Mouse (Mus musculus) megakaryocyte progenitor cell, adult 5-6 weeks (primary cell): ENCODE data around the gene Gpr33. TPM values are rescaled to one million over a fixed set of nuclear protein-coding genes. Genes with fewer than 3 reads are reported as not detected.

Source experiments
- ATAC-seq: replicated peaks from 2 replicates; pipeline ENCODE4 v1.8.0; 2016; ENCODE audit warnings: mild to moderate bottlenecking, moderate TSS enrichment, inconsistent platforms; ENCODE audit not compliant: poor library complexity
- total RNA-seq, 2 experiments: library from RNA; stranded (forward) in 1 of 2; stranded (reverse) in 1 of 2; fragments of 157-497, 149-512 nt in 1 of 2; fragments of 200-1000 nt in 1 of 2; gene quantifications; 2 replicates each; pipeline versions ENCODE4 v1.2.3 to v1.2.4; 2015 to 2017

Gpr33 gene
- total RNA-seq (2015) (not detected in 2 replicates), total RNA-seq (2017) (not detected in 2 replicates)

DNA sequence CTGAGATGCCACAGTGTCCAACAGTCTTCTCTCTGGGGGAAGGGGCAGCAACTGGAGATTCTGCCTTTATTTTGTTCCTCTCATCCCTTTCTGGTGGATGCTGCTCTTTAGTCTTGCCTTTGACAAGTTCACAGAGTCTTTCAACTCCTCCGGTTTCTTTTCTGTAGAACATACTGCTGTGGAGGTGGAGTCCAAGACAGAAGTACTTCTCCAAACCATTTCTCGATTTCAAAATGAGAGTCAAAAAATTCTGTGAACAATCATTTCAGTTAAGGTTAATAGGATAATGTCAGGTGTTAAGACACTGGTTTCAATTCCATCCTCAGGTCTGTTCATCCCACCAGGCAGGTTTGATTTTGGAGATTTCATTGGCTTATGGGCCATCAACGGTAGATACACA is at the start of gene Gpr33:
Gene Gpr33, minus strand, starts transcription at position 101 of the 400 bp plus-strand sequence.
- ATAC-seq = no peak

- ATAC-seq = peak; percentile 97
Observed at GRCm38 (mm10) chr12:52049324-52049723, 21.5 kb upstream of the Gpr33 start.

GRCm38 (mm10) chr12:52046371-52046770 is 18.5 kb upstream of the Gpr33 start:
- ATAC-seq = no peak

GRCm38 (mm10) chr12:52042818-52043336 is 15.0 kb upstream of the Gpr33 start:
- no peak for ATAC-seq

DNA sequence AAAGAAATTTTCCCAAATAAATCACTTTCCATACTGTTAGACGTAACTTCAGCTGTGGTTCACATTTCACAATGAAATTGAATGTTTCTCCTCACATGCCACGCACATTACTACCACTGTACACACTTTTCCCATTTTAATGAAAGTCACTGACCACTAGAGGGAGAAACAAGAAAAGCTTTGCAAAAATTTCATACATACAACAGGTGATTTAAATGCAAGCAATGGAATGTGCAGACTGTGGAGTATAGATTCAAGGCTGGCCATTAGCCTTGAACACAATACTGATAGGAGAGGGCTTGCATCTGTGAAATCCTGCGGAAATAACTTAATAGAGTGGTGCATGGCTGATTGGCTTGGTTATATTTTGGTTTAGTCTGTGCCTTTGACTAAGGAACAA is 10.5 kb upstream of the Gpr33 start:
- peak; percentile 37; the same call in 1 of the 2 replicates for ATAC-seq

DNA sequence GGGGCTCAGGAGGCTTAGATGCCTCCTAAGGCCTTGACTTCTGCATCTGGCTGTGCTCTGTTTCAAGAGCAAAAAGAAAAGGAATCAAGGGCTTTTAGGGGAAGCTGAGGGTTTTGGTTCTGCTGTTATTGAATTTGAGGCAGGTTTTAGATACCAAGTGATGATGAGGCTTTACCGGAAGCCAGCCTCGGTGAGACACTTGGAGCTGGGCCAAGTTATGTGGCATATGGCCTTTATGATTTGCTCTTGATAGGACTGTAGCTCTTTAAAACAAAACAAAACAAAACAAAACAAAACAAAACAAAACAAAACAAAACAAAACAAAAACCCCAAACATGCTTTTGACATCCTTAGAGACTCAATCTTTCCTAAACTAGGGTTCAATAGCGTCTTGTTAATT is 7.1 kb upstream of the Gpr33 start:
- no peak for ATAC-seq

GRCm38 (mm10) chr12:52032276-52032675 is 4.4 kb upstream of the Gpr33 start:
- ATAC-seq = no peak

DNA sequence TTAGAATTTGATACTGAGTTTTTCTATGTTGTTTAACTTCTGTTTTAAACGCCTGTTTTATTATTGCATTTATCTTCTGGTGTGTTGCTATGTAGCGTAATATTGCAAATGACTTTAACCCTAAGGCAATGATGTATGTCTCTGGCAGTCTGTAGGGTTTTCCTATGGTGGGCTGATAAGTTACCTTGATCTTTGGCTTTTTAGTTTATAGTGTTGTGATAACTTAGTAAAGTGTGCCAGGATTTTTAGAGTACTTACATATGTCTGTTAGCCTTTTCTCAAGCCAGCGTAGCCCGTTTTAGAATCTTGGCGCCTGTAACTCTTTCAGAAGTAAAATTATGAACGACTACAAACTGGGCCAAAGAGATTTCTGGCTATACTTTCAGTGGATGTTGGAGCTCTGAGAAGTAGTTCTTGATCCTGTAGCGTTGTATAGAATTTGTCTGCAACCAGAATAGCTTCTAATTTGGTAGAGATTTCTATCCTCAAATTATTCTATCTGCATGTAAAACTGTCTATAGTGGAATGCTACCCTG is 13.3 kb downstream of the Gpr33 start:
- ATAC-seq = no peak

GRCm38 (mm10) chr12:52014044-52014443 is 13.8 kb downstream of the Gpr33 start:
- no peak for ATAC-seq

DNA sequence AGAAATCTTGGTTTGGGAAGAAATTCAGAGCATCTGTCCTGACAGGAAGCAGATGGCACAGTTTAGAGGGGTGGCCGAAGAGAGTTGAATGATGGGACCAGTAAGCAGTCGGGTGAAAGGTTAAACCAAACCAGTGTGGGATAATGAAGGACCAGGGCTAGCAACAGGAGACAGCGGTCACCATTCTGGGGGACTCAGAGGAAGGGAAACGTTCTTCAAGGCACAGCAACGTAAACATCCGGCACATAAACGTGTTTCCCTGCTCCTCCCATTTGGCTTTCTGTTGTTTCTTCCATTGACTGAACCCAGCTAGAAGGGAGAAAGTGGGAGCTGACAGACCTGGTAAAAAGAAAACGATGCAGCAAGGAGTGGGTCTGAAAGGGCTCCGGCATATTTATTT is 14.6 kb downstream of the Gpr33 start:
- ATAC-seq = no peak

- no peak for ATAC-seq
Observed at GRCm38 (mm10) chr12:52012159-52012558, 15.7 kb downstream of the Gpr33 start.

GRCm38 (mm10) chr12:52010630-52010961 is 17.3 kb downstream of the Gpr33 start:
- 0 out of 2 replicates have a peak, but pooled peaks have one; percentile 44 for ATAC-seq

DNA sequence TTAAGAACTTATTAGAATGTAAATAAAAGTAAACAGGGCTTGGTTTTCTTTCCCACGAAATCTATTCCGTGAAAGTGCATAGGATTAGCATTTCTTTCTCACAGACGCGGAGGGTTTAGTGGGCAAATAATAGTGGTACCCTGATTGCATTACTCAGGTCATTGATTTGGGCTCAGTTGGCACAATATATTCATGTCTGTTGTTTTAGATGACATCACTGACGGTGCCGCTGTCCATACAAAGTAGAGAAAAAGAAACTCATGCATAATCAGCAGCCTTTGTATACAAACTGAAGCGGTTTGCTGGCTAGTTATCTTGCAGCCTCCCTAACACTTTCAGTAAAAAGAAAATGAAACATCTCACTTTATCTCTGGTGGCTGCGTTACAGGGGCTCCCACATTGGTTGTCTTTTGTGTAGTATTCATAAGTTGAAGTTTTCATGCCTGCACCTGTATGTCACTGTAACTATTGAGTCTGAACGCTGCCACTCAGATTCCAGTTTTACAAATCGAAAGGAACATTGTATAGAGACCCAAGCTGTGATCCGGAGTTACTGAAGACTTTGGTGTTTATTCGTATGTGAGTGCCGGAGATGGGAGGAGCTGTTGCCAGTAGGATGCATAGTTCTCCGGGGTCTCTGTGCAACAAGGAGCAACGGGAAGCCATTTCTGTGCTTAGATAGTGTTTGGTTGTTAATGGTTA is 17.8 kb downstream of the Gpr33 start:
- no peak for ATAC-seq

- peak; percentile 7; the same call in 1 of the 2 replicates for ATAC-seq
Observed at GRCm38 (mm10) chr12:52006633-52006994, 21.2 kb downstream of the Gpr33 start.

- ATAC-seq = peak; percentile 89
Observed at GRCm38 (mm10) chr12:52005877-52006632, 21.8 kb downstream of the Gpr33 start, which contains the start of gene Dtd2. Gene Dtd2 (minus strand): TSS chr12:52006501.

DNA sequence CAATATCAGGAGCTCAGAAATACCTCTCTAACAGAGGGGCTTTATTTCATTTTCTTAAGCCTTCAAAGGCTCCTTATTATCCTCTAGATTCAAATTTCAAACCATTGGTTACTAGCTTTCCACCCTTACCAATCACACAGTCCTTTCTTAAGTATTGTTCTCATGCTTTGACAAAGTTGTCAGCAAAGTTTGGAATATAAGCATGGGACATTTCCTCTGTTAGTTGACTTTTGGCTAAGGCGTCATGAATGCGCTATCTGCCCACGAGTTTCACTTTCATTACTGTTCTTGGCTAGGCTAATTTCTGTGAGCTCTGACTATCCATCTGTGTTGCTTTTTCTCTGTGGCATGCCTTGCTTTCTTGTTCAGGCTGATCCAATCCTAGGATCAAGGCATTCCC is 25.1 kb downstream of the Gpr33 start:
- no peak for ATAC-seq

DNA sequence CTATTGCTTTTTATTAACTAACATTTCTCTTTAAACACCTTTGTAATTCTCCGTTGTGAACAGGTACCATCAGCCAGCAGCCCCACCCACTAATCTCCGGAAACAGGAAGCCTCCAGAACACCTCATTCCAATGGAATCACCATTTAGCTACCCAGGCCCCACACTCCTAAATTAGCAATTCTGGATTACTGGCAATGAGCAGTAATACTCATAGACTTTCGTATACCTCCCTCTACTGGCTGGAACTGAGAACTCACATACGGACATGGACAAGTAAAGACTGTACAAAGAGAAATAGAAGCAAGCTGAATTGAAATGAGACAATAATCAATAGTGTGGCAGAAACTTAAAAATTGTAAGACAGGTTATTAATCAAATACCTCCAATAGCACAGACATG is 26.3 kb downstream of the Gpr33 start:
- ATAC-seq = peak; percentile 67

- ATAC-seq = peak; percentile 52
Observed at GRCm38 (mm10) chr12:51998366-51998932, 29.4 kb downstream of the Gpr33 start.

GRCm38 (mm10) chr12:51995738-51996536 is 31.9 kb downstream of the Gpr33 start:
- peak; percentile 52 for ATAC-seq

GRCm38 (mm10) chr12:51990629-51991028 is 37.2 kb downstream of the Gpr33 start:
- no peak for ATAC-seq

GRCm38 (mm10) chr12:51988536-51988935 is 39.3 kb downstream of the Gpr33 start:
- no peak for ATAC-seq
